Mouse (Mus musculus): ENCODE results near the gene Gm15737.

DNA sequence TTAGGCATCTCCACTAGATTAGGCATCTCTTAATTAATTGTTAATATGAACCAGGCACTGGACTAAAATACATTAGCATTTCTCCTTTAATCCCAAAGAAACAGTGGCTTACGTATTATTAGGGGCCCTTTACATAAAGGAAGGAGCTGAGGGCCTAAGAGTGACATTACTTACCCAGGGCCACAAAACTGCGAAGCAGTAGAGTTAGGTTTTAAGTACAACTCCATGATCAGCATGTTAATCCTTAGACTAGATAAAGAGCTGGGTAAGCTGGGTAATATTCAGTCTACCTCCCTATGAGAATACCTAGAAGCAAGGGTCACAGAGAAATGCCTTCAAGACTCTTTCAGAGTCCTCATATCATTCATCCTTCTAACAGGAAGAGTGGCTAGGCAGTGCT, 40.0 kb upstream of the Gm15737 start:
- TF ChIP-seq POLR2A (IDR thresholded peaks at IDR 0.05; ENCODE audit: low read depth, low read length) (no peak), CTCF (IDR thresholded peaks at IDR 0.05; ENCODE audit: extremely low read depth, insufficient read depth, insufficient read length, insufficient replicate concordance) (no peak)
